Mouse (Mus musculus) heart, embryonic 15.5 days (tissue): ENCODE measurements around the gene Rpl6. TPM values are rescaled to one million over a fixed set of nuclear protein-coding genes. Genes with fewer than 3 reads are reported as not detected.

Experiments
- ATAC-seq: fragments of 200-750 bp; cut with Nextera tagmentation; replicated peaks from 2 replicates; pipeline ENCODE4 v1.8.0; 2017; ENCODE audit warnings: low read depth, moderate TSS enrichment; ENCODE audit not compliant: insufficient number of reproducible peaks, insufficient read depth, low FRiP score
- H3K27ac ChIP-seq: fragments of 300-500 bp; sonication (generic); 2 replicates; pipeline ENCODE4 v1.5.1; 2015; ENCODE audit warnings: mild to moderate bottlenecking, inconsistent platforms
- H3K27me3 ChIP-seq: fragments of 300-500 bp; sonication (generic); 2 replicates; pipeline ENCODE4 v1.6.1; 2015; ENCODE audit warnings: inconsistent platforms
- H3K36me3 ChIP-seq: fragments of 300-500 bp; sonication (generic); 2 replicates; pipeline ENCODE4 v1.6.1; 2015; ENCODE audit warnings: mild to moderate bottlenecking, inconsistent platforms
- H3K4me1 ChIP-seq: fragments of 300-500 bp; sonication (generic); replicated peaks from 2 replicates; pipeline ENCODE4 v1.6.1; 2015; ENCODE audit warnings: inconsistent platforms
- H3K4me2 ChIP-seq: fragments of 300-500 bp; sonication (generic); 2 replicates; pipeline ENCODE4 v1.6.1; 2015; ENCODE audit warnings: inconsistent platforms, mild to moderate bottlenecking, moderate library complexity
- H3K4me3 ChIP-seq: fragments of 300-500 bp; sonication (generic); 2 replicates; pipeline ENCODE4 v1.5.1; 2015; ENCODE audit warnings: mild to moderate bottlenecking, inconsistent platforms
- H3K9ac ChIP-seq: fragments of 300-500 bp; sonication (generic); 2 replicates; pipeline ENCODE4 v1.6.1; 2015; ENCODE audit warnings: mild to moderate bottlenecking, inconsistent platforms
- H3K9me3 ChIP-seq: fragments of 300-500 bp; sonication (generic); replicated peaks from 2 replicates; pipeline ENCODE4 v1.6.1; 2016; ENCODE audit warnings: inconsistent platforms
- WGBS: fragments of 180-500 bp; shearing (Covaris S2); methylation state at CpG from one replicate; pipeline ENCODE4 v1.1.7; 2015; ENCODE audit warnings: mixed read lengths; 5-methylcytosine and 5-hydroxymethylcytosine counted together
- polyA plus RNA-seq: library from polyadenylated mRNA; unstranded; fragments of >200 nt; fragmentation: Nextera tagmentation; extraction: Ambion mirVana; gene quantifications from 2 replicates; pipeline ENCODE4 v1.2.1, GENCODE M21; 2015

Rpl6 gene
- polyA plus RNA-seq, result 323 and 339 TPM in 2 replicates

GRCm38 (mm10) chr5:121204132-121205089 lies at the start of gene Rpl6:
Gene Rpl6 (plus strand): TSS chr5:121204481.
- H3K36me3 ChIP-seq, result peaks cover 40% of the 10 kb centered on the region
- H3K9ac ChIP-seq, result peak within 1 kb of the TSS; percentile 99
- peaks cover 22% of the 10 kb centered on the region for H3K4me1 ChIP-seq
- H3K9me3 ChIP-seq, result no peaks in the 10 kb centered on the region
- H3K4me3 ChIP-seq, result peak within 1 kb of the TSS; percentile 98
- H3K27ac ChIP-seq, result peak within 1 kb of the TSS; percentile 75
- WGBS, result 1% methylated on average over 52 of the region's 52 CpGs
- peak; percentile 85 for ATAC-seq
- no peaks in the 10 kb centered on the region for H3K27me3 ChIP-seq
- H3K4me2 ChIP-seq, result peak within 1 kb of the TSS; percentile 83

- Histone ChIP-seq H3K4me2 (no peak overlapping the region), H3K27ac (peak overlapping the region; percentile 22), H3K27me3 (no peaks in the 10 kb centered on the region), H3K9ac (no peak overlapping the region), H3K4me3 (no peak overlapping the region), H3K4me1 (peaks cover 18% of the 10 kb centered on the region), H3K36me3 (peaks cover 47% of the 10 kb centered on the region), H3K9me3 (no peaks in the 10 kb centered on the region)
- ATAC-seq, result no peak
- 80% methylated on average over 4 of the region's 4 CpGs for WGBS
Measured at GRCm38 (mm10) chr5:121156121-121156520, 48.2 kb upstream of the Rpl6 start.

- peaks cover 18% of the 10 kb centered on the region for H3K4me1 ChIP-seq
- H3K36me3 ChIP-seq, result peaks cover 43% of the 10 kb centered on the region
- H3K27me3 ChIP-seq, result no peaks in the 10 kb centered on the region
- H3K27ac ChIP-seq, result no peak overlapping the region
- no peak overlapping the region for H3K4me3 ChIP-seq
- no peak overlapping the region for H3K4me2 ChIP-seq
- 20% methylated on average over 2 of the region's 2 CpGs for WGBS
- ATAC-seq, result no peak
- no peak overlapping the region for H3K9ac ChIP-seq
- no peaks in the 10 kb centered on the region for H3K9me3 ChIP-seq
Measured at GRCm38 (mm10) chr5:121157017-121157416, 47.3 kb upstream of the Rpl6 start.

GRCm38 (mm10) chr5:121157489-121157888 lies 46.8 kb upstream of the Rpl6 start:
- no peak for ATAC-seq
- H3K4me1 ChIP-seq, result peaks cover 18% of the 10 kb centered on the region
- no peaks in the 10 kb centered on the region for H3K27me3 ChIP-seq
- H3K4me3 ChIP-seq, result no peak overlapping the region
- no peak overlapping the region for H3K4me2 ChIP-seq
- H3K27ac ChIP-seq, result no peak overlapping the region
- H3K9ac ChIP-seq, result no peak overlapping the region
- no peaks in the 10 kb centered on the region for H3K9me3 ChIP-seq
- 94% methylated on average over 5 of the region's 5 CpGs for WGBS
- peaks cover 43% of the 10 kb centered on the region for H3K36me3 ChIP-seq

- Histone ChIP-seq H3K36me3 (peaks cover 43% of the 10 kb centered on the region), H3K9ac (no peak overlapping the region)
- whole genome bisulfite sequencing, result 45% methylated on average over 7 of the region's 7 CpGs
Measured at GRCm38 (mm10) chr5:121158966-121159365, 45.3 kb upstream of the Rpl6 start.

GRCm38 (mm10) chr5:121162285-121162684 lies 42.0 kb upstream of the Rpl6 start:
- Histone ChIP-seq H3K4me2 (no peak overlapping the region), H3K4me3 (no peak overlapping the region), H3K9ac (no peak overlapping the region), H3K9me3 (no peaks in the 10 kb centered on the region), H3K27ac (no peak overlapping the region), H3K36me3 (peaks cover 63% of the 10 kb centered on the region), H3K4me1 (0 out of 2 replicates have a peak, but pooled peaks cover 4% of the 10 kb centered on the region), H3K27me3 (no peaks in the 10 kb centered on the region)
- WGBS, result 85% methylated on average over 5 of the region's 5 CpGs
- ATAC-seq, result no peak

More at GRCm38 (mm10) chr5:121158966-121159365, 45.3 kb upstream of the Rpl6 start:
- ATAC-seq, result no peak
- Histone ChIP-seq H3K4me1 (peaks cover 18% of the 10 kb centered on the region), H3K9me3 (no peaks in the 10 kb centered on the region), H3K4me3 (no peak overlapping the region), H3K4me2 (no peak overlapping the region), H3K27me3 (no peaks in the 10 kb centered on the region), H3K27ac (no peak overlapping the region)

GRCm38 (mm10) chr5:121162923-121163322 lies 41.4 kb upstream of the Rpl6 start:
- Histone ChIP-seq H3K4me3 (no peak overlapping the region), H3K36me3 (peaks cover 61% of the 10 kb centered on the region), H3K4me2 (no peak overlapping the region), H3K27ac (no peak overlapping the region), H3K4me1 (0 out of 2 replicates have a peak, but pooled peaks cover 2% of the 10 kb centered on the region), H3K9me3 (no peaks in the 10 kb centered on the region), H3K27me3 (no peaks in the 10 kb centered on the region), H3K9ac (no peak overlapping the region)
- WGBS, result 83% methylated on average over 7 of the region's 7 CpGs
- ATAC-seq, result no peak

GRCm38 (mm10) chr5:121166884-121167283 lies 37.4 kb upstream of the Rpl6 start:
- no peak overlapping the region for H3K4me2 ChIP-seq
- H3K9me3 ChIP-seq, result no peaks in the 10 kb centered on the region
- H3K36me3 ChIP-seq, result peaks cover 73% of the 10 kb centered on the region
- no peaks in the 10 kb centered on the region for H3K4me1 ChIP-seq
- no peak for ATAC-seq
- no peak overlapping the region for H3K27ac ChIP-seq
- H3K9ac ChIP-seq, result no peak overlapping the region
- H3K4me3 ChIP-seq, result no peak overlapping the region
- H3K27me3 ChIP-seq, result no peaks in the 10 kb centered on the region
- WGBS, result 93% methylated on average over 6 of the region's 6 CpGs

GRCm38 (mm10) chr5:121169588-121169987 lies 34.7 kb upstream of the Rpl6 start:
- no peak for ATAC-seq
- 73% methylated on average over 2 of the region's 2 CpGs for WGBS
- H3K36me3 ChIP-seq, result peaks cover 48% of the 10 kb centered on the region

GRCm38 (mm10) chr5:121172835-121173234 lies 31.4 kb upstream of the Rpl6 start:
- no peaks in the 10 kb centered on the region for H3K9me3 ChIP-seq
- whole genome bisulfite sequencing, result 85% methylated on average over 4 of the region's 4 CpGs
- ATAC-seq, result no peak
- no peaks in the 10 kb centered on the region for H3K27me3 ChIP-seq
- H3K27ac ChIP-seq, result no peak overlapping the region
- peaks cover 8% of the 10 kb centered on the region for H3K4me1 ChIP-seq
- H3K4me2 ChIP-seq, result no peak overlapping the region
- H3K4me3 ChIP-seq, result no peak overlapping the region
- no peak overlapping the region for H3K9ac ChIP-seq
- H3K36me3 ChIP-seq, result peaks cover 24% of the 10 kb centered on the region; the same call in 1 of the 2 replicates

More at GRCm38 (mm10) chr5:121169588-121169987, 34.7 kb upstream of the Rpl6 start:
- Histone ChIP-seq H3K9me3 (no peaks in the 10 kb centered on the region), H3K4me2 (no peak overlapping the region), H3K27ac (no peak overlapping the region), H3K9ac (no peak overlapping the region), H3K27me3 (no peaks in the 10 kb centered on the region), H3K4me1 (peaks cover 6% of the 10 kb centered on the region), H3K4me3 (no peak overlapping the region)

- Histone ChIP-seq H3K9me3 (no peaks in the 10 kb centered on the region), H3K27me3 (no peaks in the 10 kb centered on the region), H3K4me2 (no peak overlapping the region), H3K27ac (peak overlapping the region; percentile 53), H3K9ac (no peak overlapping the region), H3K4me3 (no peak overlapping the region), H3K4me1 (peaks cover 50% of the 10 kb centered on the region), H3K36me3 (no peaks in the 10 kb centered on the region)
- WGBS, result 36% methylated on average over 9 of the region's 9 CpGs
- no peak; the same call in 1 of the 2 replicates for ATAC-seq
Measured at GRCm38 (mm10) chr5:121179077-121179857, 25.0 kb upstream of the Rpl6 start.
